Mouse (Mus musculus) Patski (cell line): ENCODE results near the gene Hmces. TPM values are rescaled to one million over a fixed set of nuclear protein-coding genes. Genes with fewer than 3 reads are reported as not detected.

ENCODE experiments used
- ATAC-seq: fragments of 100-300 bp; one replicate; pipeline ENCODE4 v1.8.0; 2021
- CTCF ChIA-PET: fragments of 350-600 bp; sonication (Branson Sonifier 250); formaldehyde crosslinking; loops from one replicate; lab custom pipeline; 2022; ENCODE audit warnings: inconsistent platforms; lab: Charles Lee
- POLR2A ChIA-PET: fragments of 350-600 bp; sonication (Branson Sonifier 250); formaldehyde crosslinking; loops from one replicate; lab custom pipeline; 2022; ENCODE audit warnings: antibody characterized with exemption, inconsistent platforms; lab: Charles Lee
- DNase-seq: peaks from one replicate; pipeline ENCODE4 v3.0.0-alpha.2; 2011; ENCODE audit warnings: low read depth, low spot score
- H3K27me3 ChIP-seq: fragments of 371-371 bp; one replicate; pipeline ENCODE4 v1.5.1; 2021
- CTCF ChIP-seq: fragments of 100-300 bp; IDR thresholded peaks from one replicate; pipeline ENCODE4 v1.5.1; 2021
- in situ Hi-C: fragments of 300-500 bp; cut with MboI; formaldehyde crosslinking; loops from 3 replicates; pipeline ENCODE4 v1.11.1; 2018; ENCODE audit warnings: low pct_unique_long_range_greater_than_20kb, mixed read lengths
- polyA plus RNA-seq: library from polyadenylated mRNA; unstranded; gene quantifications from one replicate; pipeline ENCODE4 v1.2.3, GENCODE M21; 2021

Hmces gene
- polyA plus RNA-seq, 1 experiment from 2014 or later = 36.8 TPM

- no peak for TF ChIP-seq CTCF
- POLR2A ChIA-PET = no interaction called here
- H3K27me3 ChIP-seq = no peaks in the 10 kb centered on the region
- in situ Hi-C loops = no loop called here
- no peak for ATAC-seq
- CTCF ChIA-PET = interaction anchor here (1.2 to 2.2 kb wide), 2 partner anchors 11 to 117 kb away, joined by 3 to 7 read pairs; partner anchors contain the start of gene Copg1
- DNase-seq = no peak
These were observed 37.6 kb upstream of the Hmces start for GRCm38 (mm10) chr6:87876068-87876643.

GRCm38 (mm10) chr6:87879010-87879409, 34.7 kb upstream of the Hmces start:
- ChIA-PET POLR2A (no interaction called here), CTCF (interaction anchor here (1.7 kb wide), 1 partner anchor 9 kb away, joined by 5 read pairs; no protein-coding TSS in a partner anchor)
- no peak for TF ChIP-seq CTCF
- no peak for ATAC-seq
- in situ Hi-C loops = no loop called here
- DNase-seq = no peak
- no peaks in the 10 kb centered on the region for H3K27me3 ChIP-seq

- ChIA-PET POLR2A (interaction anchor here (0.7 kb wide), 1 partner anchor 41 kb away, joined by 5 read pairs; no protein-coding TSS in a partner anchor), CTCF (no interaction called here)
- no peak for TF ChIP-seq CTCF
- DNase-seq = no peak
- H3K27me3 ChIP-seq = no peaks in the 10 kb centered on the region
- in situ Hi-C loops = no loop called here
- ATAC-seq = no peak
These were observed 34.1 kb upstream of the Hmces start for GRCm38 (mm10) chr6:87879628-87880027.

- no peak for TF ChIP-seq CTCF
- no peak for DNase-seq
- POLR2A ChIA-PET = no interaction called here
- CTCF ChIA-PET = no interaction called here
- H3K27me3 ChIP-seq = no peaks in the 10 kb centered on the region
- no peak for ATAC-seq
- in situ Hi-C loops = no loop called here
These were observed 31.5 kb upstream of the Hmces start for GRCm38 (mm10) chr6:87882221-87882620.

- DNase-seq (no peak), ATAC-seq (no peak)
- ChIA-PET CTCF (no interaction called here), POLR2A (no interaction called here)
- no peak for TF ChIP-seq CTCF
- no peaks in the 10 kb centered on the region for H3K27me3 ChIP-seq
- in situ Hi-C loops = no loop called here
These were observed 30.9 kb upstream of the Hmces start for GRCm38 (mm10) chr6:87882816-87883215.

- CTCF ChIA-PET = interaction anchor here (1.0 to 2.0 kb wide), 9 partner anchors 11 to 136 kb away, joined by 3 to 7 read pairs (median 3); partner anchors contain the start of gene Hmces
- ATAC-seq (no peak), DNase-seq (no peak)
- TF ChIP-seq CTCF = no peak
- in situ Hi-C loops = loop anchor here (5.0 kb wide), 1 partner anchor 34 kb away; the partner anchor contains the start of gene Cnbp
- POLR2A ChIA-PET = interaction anchor here (0.9 to 1.3 kb wide), 3 partner anchors 9 to 37 kb away, joined by 3 read pairs; no protein-coding TSS in a partner anchor
- no peaks in the 10 kb centered on the region for H3K27me3 ChIP-seq
These were observed 27.0 kb upstream of the Hmces start for GRCm38 (mm10) chr6:87886721-87887120.

- in situ Hi-C loops = loop anchor here (5.0 kb wide), 1 partner anchor 35 kb away; the partner anchor contains the start of gene Cnbp
- TF ChIP-seq CTCF = no peak
- ChIA-PET CTCF (interaction anchor here (0.6 to 2.0 kb wide), 8 partner anchors 9 to 135 kb away, joined by 3 to 7 read pairs (median 4); no protein-coding TSS in a partner anchor), POLR2A (interaction anchor here (0.8 to 1.3 kb wide), 4 partner anchors 9 to 38 kb away, joined by 3 read pairs; no protein-coding TSS in a partner anchor)
- no peaks in the 10 kb centered on the region for H3K27me3 ChIP-seq
- peak; percentile 79 for ATAC-seq
- DNase-seq = peak; percentile 98
These were observed 26.0 kb upstream of the Hmces start, which contains the start of gene Copg1 for GRCm38 (mm10) chr6:87887594-87888233. Gene Copg1 (plus strand): TSS chr6:87887814.

GRCm38 (mm10) chr6:87893931-87894330, 19.8 kb upstream of the Hmces start:
- POLR2A ChIA-PET = interaction anchor here (0.8 kb wide), 1 partner anchor 8 kb away, joined by 3 read pairs; no protein-coding TSS in a partner anchor
- no peak for ATAC-seq
- H3K27me3 ChIP-seq = no peaks in the 10 kb centered on the region
- CTCF ChIA-PET = interaction anchor here (1.3 kb wide), 1 partner anchor 10 kb away, joined by 4 read pairs; no protein-coding TSS in a partner anchor
- no peak for DNase-seq
- TF ChIP-seq CTCF = no peak
- in situ Hi-C loops = no loop called here

- DNase-seq = no peak
- ATAC-seq = no peak
- no peaks in the 10 kb centered on the region for H3K27me3 ChIP-seq
- ChIA-PET CTCF (no interaction called here), POLR2A (no interaction called here)
- in situ Hi-C loops = no loop called here
- TF ChIP-seq CTCF = no peak
These were observed 15.7 kb upstream of the Hmces start for GRCm38 (mm10) chr6:87898028-87898427.

GRCm38 (mm10) chr6:87906632-87907031, 7.1 kb upstream of the Hmces start:
- peak; percentile 66 for TF ChIP-seq CTCF
- ChIA-PET POLR2A (interaction anchor here (0.7 to 0.9 kb wide), 2 partner anchors 84 to 87 kb away, joined by 3 read pairs; no protein-coding TSS in a partner anchor), CTCF (interaction anchor here (1.1 to 1.7 kb wide), 4 partner anchors 14 to 91 kb away, joined by 3 to 6 read pairs (median 5); no protein-coding TSS in a partner anchor)
- H3K27me3 ChIP-seq = no peaks in the 10 kb centered on the region
- DNase-seq (no peak), ATAC-seq (no peak)
- in situ Hi-C loops = loop anchor here (5.0 to 25.0 kb wide), 3 partner anchors 86 to 581 kb away; no protein-coding TSS in a partner anchor
